Mouse (Mus musculus): ENCODE data around the gene Ccr6.

GRCm38 (mm10) chr17:8215016-8215745 lies 20.7 kb upstream of the Ccr6 start:
- no peak for TF ChIP-seq CTCF (IDR thresholded peaks at IDR 0.05; ENCODE audit: control insufficient read depth, insufficient read depth, low read length)
- no peak for TF ChIP-seq POLR2A (IDR thresholded peaks at IDR 0.05; ENCODE audit: borderline replicate concordance, control insufficient read depth, low read depth, low read length)

All from bone marrow, adult 2 months (tissue).